Mouse (Mus musculus) hindbrain, postnatal 0 days (tissue): ENCODE data around the gene Orc3. TPM values are rescaled to one million over a fixed set of nuclear protein-coding genes. Genes with fewer than 3 reads are reported as not detected.

Experiments used
- ATAC-seq: fragments of 200-750 bp; cut with Nextera tagmentation; 2 replicates; pipeline ENCODE4 v1.8.0; 2017; ENCODE audit warnings: mild to moderate bottlenecking, moderate TSS enrichment, moderate library complexity
- DNase-seq: peaks from one replicate; pipeline ENCODE4 v3.0.0-alpha.2; 2015; ENCODE audit warnings: low spot score
- H3K27ac ChIP-seq: fragments of 300-500 bp; sonication (generic); 2 replicates; pipeline ENCODE4 v1.5.1; 2014; ENCODE audit warnings: mild to moderate bottlenecking
- H3K27me3 ChIP-seq: fragments of 300-500 bp; sonication (generic); 2 replicates; pipeline ENCODE4 v1.6.1; 2014; ENCODE audit warnings: low read length, mixed read lengths; ENCODE audit not compliant: insufficient read depth
- H3K36me3 ChIP-seq: fragments of 300-500 bp; sonication (generic); 2 replicates; pipeline ENCODE4 v1.6.1; 2014; ENCODE audit warnings: low read length, mixed read lengths; ENCODE audit not compliant: insufficient read depth
- H3K4me1 ChIP-seq: fragments of 300-500 bp; sonication (generic); 2 replicates; pipeline ENCODE4 v1.6.1; 2014; ENCODE audit warnings: antibody characterized with exemption, low read length, mixed read lengths; ENCODE audit not compliant: insufficient read depth
- H3K4me2 ChIP-seq: fragments of 300-500 bp; sonication (generic); 2 replicates; pipeline ENCODE4 v1.6.1; 2014; ENCODE audit warnings: low read depth, mild to moderate bottlenecking, low read length, moderate library complexity, mixed read lengths
- H3K4me3 ChIP-seq: fragments of 300-500 bp; sonication (generic); 2 replicates; pipeline ENCODE4 v1.5.1; 2014; ENCODE audit warnings: low read length
- H3K9ac ChIP-seq: fragments of 300-500 bp; sonication (generic); replicated peaks from 2 replicates; pipeline ENCODE4 v1.6.1; 2014; ENCODE audit warnings: mild to moderate bottlenecking, low read length, moderate library complexity, mixed read lengths
- H3K9me3 ChIP-seq: fragments of 300-500 bp; sonication (generic); 2 replicates; pipeline ENCODE4 v1.6.1; 2016; ENCODE audit warnings: low read length, mixed read lengths
- CTCF ChIP-seq: IDR thresholded peaks from 2 replicates; pipeline ENCODE4 v1.5.1; 2016; ENCODE audit warnings: antibody characterized with exemption, control low read depth, low read depth
- WGBS: fragments of 180-500 bp; shearing (Covaris S2); extraction: QIAGEN DNeasy Blood & Tissue Kit; methylation state at CpG from one replicate; pipeline ENCODE4 v1.1.7; 2014; 5-methylcytosine and 5-hydroxymethylcytosine counted together
- polyA plus RNA-seq: library from polyadenylated mRNA; unstranded; fragments of >200 nt; fragmentation: Nextera tagmentation; extraction: Ambion mirVana; gene quantifications from 2 replicates; pipeline ENCODE4 v1.2.1, GENCODE M21; 2015
- total RNA-seq: library from RNA; depleted of rRNA; stranded (reverse); fragments of >200 nt; gene quantifications from 2 replicates; pipeline ENCODE4 v1.2.3, GENCODE M21; 2014

Orc3 gene
- total and polyA plus RNA-seq, 2 experiments from 2014 or later: 61.8 to 68.0 TPM

- Histone ChIP-seq H3K9me3 (no peaks in the 10 kb centered on the region), H3K27ac (peak overlapping the region; percentile 92), H3K4me1 (0 out of 2 replicates have a peak, but pooled peaks cover 17% of the 10 kb centered on the region), H3K9ac (peak overlapping the region; percentile 93), H3K4me2 (peak overlapping the region; percentile 66), H3K4me3 (peak overlapping the region; percentile 88), H3K36me3 (no peaks in the 10 kb centered on the region), H3K27me3 (no peaks in the 10 kb centered on the region)
- peak; percentile 72 for ATAC-seq
- peak; percentile 82 for DNase-seq
- no peak for TF ChIP-seq CTCF
- WGBS: under 1% methylated on average over 46 of the region's 50 CpGs
These were observed 63.5 kb downstream of the Orc3 start for GRCm38 (mm10) chr4:34551098-34551809.

GRCm38 (mm10) chr4:34550748-34551097, 64.0 kb downstream of the Orc3 start, which contains the start of gene Akirin2:
Gene Akirin2 (plus strand): TSS chr4:34550937.
- Histone ChIP-seq H3K4me3 (peak within 1 kb of the TSS; percentile 88), H3K4me2 (peak within 1 kb of the TSS; percentile 66), H3K9ac (peak within 1 kb of the TSS; percentile 93), H3K36me3 (no peaks in the 10 kb centered on the region), H3K9me3 (no peaks in the 10 kb centered on the region), H3K27ac (peak within 1 kb of the TSS; percentile 92), H3K4me1 (0 out of 2 replicates have a peak, but pooled peaks cover 12% of the 10 kb centered on the region), H3K27me3 (no peaks in the 10 kb centered on the region)
- 0% methylated on average over 41 of the region's 53 CpGs for WGBS
- ATAC-seq (peak; percentile 78), DNase-seq (no peak)
- TF ChIP-seq CTCF: no peak

GRCm38 (mm10) chr4:34549981-34550747, 64.6 kb downstream of the Orc3 start:
- Histone ChIP-seq H3K27me3 (no peaks in the 10 kb centered on the region), H3K36me3 (no peaks in the 10 kb centered on the region), H3K4me1 (0 out of 2 replicates have a peak, but pooled peaks cover 9% of the 10 kb centered on the region), H3K9me3 (no peaks in the 10 kb centered on the region), H3K27ac (peak overlapping the region; percentile 92), H3K4me3 (peak overlapping the region; percentile 88), H3K4me2 (peak overlapping the region; percentile 66), H3K9ac (peak overlapping the region; percentile 93)
- DNase-seq (peak; percentile 99), ATAC-seq (peak; percentile 95)
- WGBS: 2% methylated on average over 38 of the region's 38 CpGs
- no peak for TF ChIP-seq CTCF

- WGBS: 58% methylated on average over 6 of the region's 6 CpGs
- Histone ChIP-seq H3K27me3 (no peaks in the 10 kb centered on the region), H3K9me3 (no peaks in the 10 kb centered on the region), H3K4me3 (no peak overlapping the region), H3K4me1 (no peaks in the 10 kb centered on the region), H3K4me2 (no peak overlapping the region), H3K27ac (no peak overlapping the region), H3K36me3 (no peaks in the 10 kb centered on the region), H3K9ac (no peak overlapping the region)
- peak; percentile 33 for DNase-seq
- TF ChIP-seq CTCF: no peak
- ATAC-seq: no peak
These were observed 84.8 kb downstream of the Orc3 start for GRCm38 (mm10) chr4:34529941-34530340.

GRCm38 (mm10) chr4:34529379-34529778, 85.4 kb downstream of the Orc3 start:
- no peaks in the 10 kb centered on the region for H3K27me3 ChIP-seq
- no peaks in the 10 kb centered on the region for H3K9me3 ChIP-seq
- H3K4me1 ChIP-seq: no peaks in the 10 kb centered on the region
- H3K36me3 ChIP-seq: no peaks in the 10 kb centered on the region
- DNase-seq (no peak), ATAC-seq (no peak)
- 49% methylated on average over 4 of the region's 4 CpGs for WGBS
- no peak overlapping the region for H3K4me3 ChIP-seq
- H3K9ac ChIP-seq: no peak overlapping the region
- no peak overlapping the region for H3K4me2 ChIP-seq
- TF ChIP-seq CTCF: no peak
- H3K27ac ChIP-seq: no peak overlapping the region

GRCm38 (mm10) chr4:34528430-34529100, 86.2 kb downstream of the Orc3 start:
- H3K4me3 ChIP-seq: no peak overlapping the region
- H3K27me3 ChIP-seq: no peaks in the 10 kb centered on the region
- no peak overlapping the region for H3K4me2 ChIP-seq
- no peak for TF ChIP-seq CTCF
- no peak overlapping the region for H3K27ac ChIP-seq
- ATAC-seq: no peak
- no peaks in the 10 kb centered on the region for H3K9me3 ChIP-seq
- no peak overlapping the region for H3K9ac ChIP-seq
- DNase-seq: no peak
- no peaks in the 10 kb centered on the region for H3K4me1 ChIP-seq
- WGBS: 95% methylated on average over 1 of the region's 1 CpGs
- H3K36me3 ChIP-seq: no peaks in the 10 kb centered on the region
